Mouse (Mus musculus) intestine, embryonic 15.5 days (tissue): ENCODE results near the gene Aph1a. TPM values are rescaled to one million over a fixed set of nuclear protein-coding genes. Genes with fewer than 3 reads are reported as not detected.

ENCODE experiments used
- ATAC-seq: fragments of 200-750 bp; cut with Nextera tagmentation; 2 replicates; pipeline ENCODE4 v1.8.0; 2017; ENCODE audit warnings: moderate TSS enrichment, moderate library complexity
- H3K27ac ChIP-seq: fragments of 300-500 bp; sonication (generic); 2 replicates; pipeline ENCODE4 v1.5.1; 2015; ENCODE audit warnings: mild to moderate bottlenecking, inconsistent platforms
- H3K27me3 ChIP-seq: fragments of 300-500 bp; sonication (generic); replicated peaks from 2 replicates; pipeline ENCODE4 v1.6.1; 2015; ENCODE audit warnings: inconsistent platforms
- H3K36me3 ChIP-seq: fragments of 300-500 bp; sonication (generic); 2 replicates; pipeline ENCODE4 v1.6.1; 2015; ENCODE audit warnings: inconsistent platforms
- H3K4me1 ChIP-seq: fragments of 300-500 bp; sonication (generic); replicated peaks from 2 replicates; pipeline ENCODE4 v1.6.1; 2015; ENCODE audit warnings: inconsistent platforms
- H3K4me2 ChIP-seq: fragments of 300-500 bp; sonication (generic); replicated peaks from 2 replicates; pipeline ENCODE4 v1.6.1; 2015; ENCODE audit warnings: mild to moderate bottlenecking, inconsistent platforms
- H3K4me3 ChIP-seq: fragments of 300-500 bp; sonication (generic); replicated peaks from 2 replicates; pipeline ENCODE4 v1.5.1; 2015; ENCODE audit warnings: inconsistent platforms
- H3K9ac ChIP-seq: fragments of 300-500 bp; sonication (generic); 2 replicates; pipeline ENCODE4 v1.6.1; 2015; ENCODE audit warnings: inconsistent platforms
- H3K9me3 ChIP-seq: fragments of 300-500 bp; sonication (generic); 2 replicates; pipeline ENCODE4 v1.6.1; 2016; ENCODE audit warnings: inconsistent platforms
- WGBS: fragments of 180-500 bp; shearing (Covaris S2); methylation state at CpG from one replicate; pipeline ENCODE4 v1.1.7; 2015; 5-methylcytosine and 5-hydroxymethylcytosine counted together
- polyA plus RNA-seq: library from polyadenylated mRNA; unstranded; fragments of >200 nt; fragmentation: Nextera tagmentation; extraction: Ambion mirVana; gene quantifications from 2 replicates; pipeline ENCODE4 v1.2.1, GENCODE M21; 2015

Aph1a gene
- polyA plus RNA-seq, 1 experiment from 2014 or later, result 38.8 TPM

- WGBS, result 83% methylated on average over 8 of the region's 8 CpGs
- ATAC-seq, result no peak
- Histone ChIP-seq H3K9ac (no peak overlapping the region), H3K4me2 (no peak overlapping the region), H3K9me3 (no peaks in the 10 kb centered on the region), H3K27ac (no peak overlapping the region), H3K27me3 (no peaks in the 10 kb centered on the region), H3K36me3 (peaks cover 24% of the 10 kb centered on the region), H3K4me1 (no peaks in the 10 kb centered on the region), H3K4me3 (no peak overlapping the region)
Measured at GRCm38 (mm10) chr3:95944742-95945141, 51.0 kb downstream of the Aph1a start.

GRCm38 (mm10) chr3:95945731-95946240, 52.0 kb downstream of the Aph1a start:
- ATAC-seq, result no peak
- Histone ChIP-seq H3K9me3 (no peaks in the 10 kb centered on the region), H3K4me2 (no peak overlapping the region), H3K4me1 (no peaks in the 10 kb centered on the region), H3K4me3 (no peak overlapping the region), H3K9ac (no peak overlapping the region), H3K36me3 (peaks cover 24% of the 10 kb centered on the region), H3K27ac (no peak overlapping the region), H3K27me3 (no peaks in the 10 kb centered on the region)
- 89% methylated on average over 14 of the region's 14 CpGs for WGBS

Other genes starting within 250 kb of the Aph1a start
- gene Mcl1, start 235.2 kb upstream of the Aph1a start, polyA plus RNA-seq, result 50.5 and 52.3 TPM in 2 replicates
- 2.3 and 3.0 TPM in 2 replicates for gene Adamtsl4, start 206.1 kb upstream of the Aph1a start, polyA plus RNA-seq
- 20.2 and 20.9 TPM in 2 replicates for gene Ecm1, start 154.4 kb upstream of the Aph1a start, polyA plus RNA-seq
- 54.4 and 54.5 TPM in 2 replicates for gene Tars2, start 133.8 kb upstream of the Aph1a start, polyA plus RNA-seq
- 16.9 and 18.3 TPM in 2 replicates for gene Rprd2, start 75.1 kb upstream of the Aph1a start, polyA plus RNA-seq
- gene Prpf3, start 38.1 kb upstream of the Aph1a start, polyA plus RNA-seq, result 44.2 and 44.9 TPM in 2 replicates
- gene Mrps21, start 22.4 kb upstream of the Aph1a start, polyA plus RNA-seq, result 346 and 351 TPM in 2 replicates
- 5.6 and 5.8 TPM in 2 replicates for gene Ciart, start 11.7 kb upstream of the Aph1a start, polyA plus RNA-seq
- gene BC028528, start 2.0 kb upstream of the Aph1a start, polyA plus RNA-seq, result 21.3 and 22.9 TPM in 2 replicates
- gene Car14, start 10.7 kb downstream of the Aph1a start, polyA plus RNA-seq, result 1.5 and 1.9 TPM in 2 replicates
- 149 and 178 TPM in 2 replicates for gene Anp32e, start 35.3 kb downstream of the Aph1a start, polyA plus RNA-seq
- 28.0 and 30.1 TPM in 2 replicates for gene Plekho1, start 102.0 kb downstream of the Aph1a start, polyA plus RNA-seq
- gene Vps45, start 164.5 kb downstream of the Aph1a start, polyA plus RNA-seq, result 28.4 and 32.4 TPM in 2 replicates
- gene Otud7b, start 210.6 kb downstream of the Aph1a start, polyA plus RNA-seq, result 18.7 and 19.8 TPM in 2 replicates